Mouse (Mus musculus) cerebellum, adult 18-20 months (tissue): ENCODE results near the gene Adra1d.

Experiments
- DNase-seq, 2 experiments: peaks; one replicate each; pipeline ENCODE4 v3.0.0; 2021

Gene Adra1d

GRCm38 (mm10) chr2:131538341-131538740, 23.7 kb downstream of the Adra1d start:
- no peak for DNase-seq

DNA sequence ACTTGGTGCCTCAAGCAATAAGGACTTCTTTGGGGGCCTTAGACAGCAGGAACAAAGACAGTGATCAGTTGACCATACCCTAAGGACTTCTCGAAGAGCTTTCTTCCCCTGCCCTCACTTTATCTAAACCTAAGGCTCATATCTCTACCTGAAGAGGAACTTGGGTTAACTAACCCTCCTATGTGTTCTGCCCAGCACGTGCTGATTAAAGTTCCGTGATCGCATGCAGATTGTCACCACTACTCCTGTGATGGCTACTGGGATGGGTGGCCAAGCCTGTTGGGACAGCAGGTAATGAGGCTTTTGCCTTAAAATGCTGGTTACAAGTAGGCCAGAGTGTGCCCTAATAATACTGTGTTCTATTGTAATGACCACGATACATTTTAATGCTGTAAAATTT, 26.9 kb downstream of the Adra1d start:
- DNase-seq = no peak

- no peak for DNase-seq
These were observed 30.8 kb downstream of the Adra1d start for GRCm38 (mm10) chr2:131531271-131531670.

- DNase-seq = peak; percentile 51 to 61
These were observed 31.5 kb downstream of the Adra1d start for GRCm38 (mm10) chr2:131530623-131531008.

DNA sequence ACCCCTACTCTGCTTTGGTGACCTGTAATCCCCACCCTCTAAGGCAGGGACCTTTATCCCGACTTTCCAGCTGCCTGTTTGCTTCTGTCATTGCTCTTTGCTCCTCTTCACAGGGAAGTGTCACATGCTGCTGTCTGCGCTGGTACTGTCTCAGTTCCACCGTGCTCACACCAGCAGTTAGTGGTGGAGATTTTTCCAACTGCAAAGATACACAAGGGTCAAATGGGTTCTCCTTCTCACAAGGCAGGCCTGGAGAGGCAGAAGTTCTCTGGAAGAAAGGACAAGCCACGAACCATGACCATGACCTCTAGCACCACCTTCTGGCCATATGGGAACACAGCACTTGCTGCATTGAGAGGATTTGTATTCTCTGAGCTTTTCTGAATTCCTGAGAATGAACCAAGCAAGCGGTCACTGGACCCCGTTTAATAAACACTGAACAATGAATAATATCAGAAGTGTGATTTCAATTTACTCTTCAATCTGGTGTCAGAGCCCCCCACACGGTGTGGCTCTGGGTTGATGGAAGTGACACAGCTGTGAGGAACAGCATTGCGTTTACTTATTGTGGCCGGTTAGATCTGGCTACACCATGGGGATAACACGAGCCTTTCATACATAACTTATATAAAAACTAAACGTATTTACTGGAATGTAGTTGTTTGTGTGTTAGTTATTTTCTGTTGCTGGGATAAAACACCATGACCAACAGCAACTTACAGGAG, 32.0 kb downstream of the Adra1d start:
- peak; percentile 65 to 70 for DNase-seq

- DNase-seq = peak in 1 of 2 experiments; percentile 33
These were observed 35.0 kb downstream of the Adra1d start for GRCm38 (mm10) chr2:131527061-131527460.

DNA sequence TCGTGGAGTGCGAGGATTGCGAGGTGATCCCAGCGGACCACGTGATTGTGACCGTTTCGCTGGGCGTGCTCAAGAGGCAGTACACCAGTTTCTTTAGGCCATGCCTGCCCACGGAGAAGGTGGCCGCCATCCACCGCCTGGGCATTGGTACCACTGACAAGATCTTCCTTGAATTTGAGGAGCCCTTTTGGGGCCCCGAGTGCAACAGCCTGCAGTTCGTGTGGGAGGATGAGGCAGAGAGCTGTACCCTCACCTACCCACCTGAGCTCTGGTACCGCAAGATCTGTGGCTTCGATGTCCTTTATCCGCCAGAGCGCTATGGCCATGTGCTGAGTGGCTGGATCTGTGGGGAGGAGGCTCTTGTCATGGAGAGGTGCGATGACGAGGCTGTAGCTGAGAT, 41.3 kb downstream of the Adra1d start:
- DNase-seq = no peak

- DNase-seq = no peak
These were observed 43.3 kb downstream of the Adra1d start for GRCm38 (mm10) chr2:131518790-131519189.

- DNase-seq = no peak
These were observed 44.5 kb downstream of the Adra1d start for GRCm38 (mm10) chr2:131517550-131517949.

DNA sequence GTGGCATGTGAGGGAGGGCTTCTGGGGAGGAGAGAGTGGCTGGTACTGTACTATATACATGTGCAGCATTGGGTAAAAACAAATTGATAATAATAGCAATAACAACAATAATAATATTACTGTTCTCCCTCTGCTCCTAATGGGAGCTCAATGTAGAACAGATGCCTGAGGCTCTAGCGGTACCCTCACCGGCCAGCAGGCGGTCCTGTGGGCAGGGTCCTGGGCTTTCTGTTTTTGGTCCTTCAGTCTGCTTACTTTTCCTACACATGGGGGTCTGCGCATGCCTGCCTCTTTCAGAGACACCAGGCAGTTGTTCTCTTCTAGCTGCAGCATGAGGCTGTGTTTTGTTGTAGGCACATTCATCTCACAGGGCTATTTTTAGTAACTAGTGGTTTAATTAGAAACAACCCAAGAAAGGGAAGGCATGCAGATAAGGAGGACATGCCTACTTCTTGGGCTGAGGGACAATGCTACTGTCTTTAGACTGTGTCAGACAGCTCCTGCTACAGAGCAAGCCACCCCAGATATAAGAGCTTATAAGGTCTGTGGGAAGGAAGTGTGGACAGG, 47.9 kb downstream of the Adra1d start:
- DNase-seq = no peak

GRCm38 (mm10) chr2:131513477-131513876, 48.6 kb downstream of the Adra1d start:
- no peak for DNase-seq

DNA sequence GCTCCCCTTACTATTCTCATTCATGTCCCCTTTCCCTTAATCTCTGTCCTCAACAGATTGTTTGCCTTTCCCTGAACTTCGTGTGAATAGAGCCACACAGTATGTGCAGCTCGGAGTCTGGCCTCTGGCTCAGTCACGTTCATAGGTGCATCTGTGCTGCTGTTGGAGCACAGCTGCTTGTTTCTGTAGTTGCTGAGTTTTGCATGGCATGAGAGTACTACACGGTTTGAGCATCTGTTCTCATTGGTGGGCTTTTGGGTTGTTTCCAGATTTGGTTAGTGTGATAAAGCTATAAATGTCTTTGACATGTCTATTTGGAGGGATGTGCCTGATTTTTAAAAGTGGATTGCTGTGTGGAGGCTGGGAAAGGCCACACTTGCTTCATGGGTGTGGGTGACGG, 51.6 kb downstream of the Adra1d start:
- no peak for DNase-seq

- DNase-seq = peak; percentile 65 to 67
These were observed 52.3 kb downstream of the Adra1d start for GRCm38 (mm10) chr2:131509671-131510313.

DNA sequence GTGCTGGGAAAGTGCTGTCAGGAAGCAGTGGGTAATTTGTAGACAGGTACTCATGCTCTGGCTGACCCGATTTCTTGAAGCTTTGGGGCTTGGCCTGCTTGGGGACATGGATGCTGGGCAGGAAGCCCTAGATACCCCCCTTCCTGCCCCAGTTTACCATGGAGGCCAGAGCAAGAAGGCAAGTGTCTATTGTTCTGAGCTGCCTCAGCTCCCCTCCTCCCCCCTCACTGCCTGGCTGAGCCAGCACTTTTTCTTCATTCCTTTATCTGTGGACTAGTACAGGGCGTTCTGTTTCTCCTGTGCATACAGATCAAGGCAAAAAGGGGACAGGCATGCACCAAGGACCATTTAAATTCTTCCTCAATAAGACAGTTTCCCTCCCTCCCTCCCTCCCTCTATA, 53.6 kb downstream of the Adra1d start:
- DNase-seq = peak in 1 of 2 experiments; percentile 32

DNA sequence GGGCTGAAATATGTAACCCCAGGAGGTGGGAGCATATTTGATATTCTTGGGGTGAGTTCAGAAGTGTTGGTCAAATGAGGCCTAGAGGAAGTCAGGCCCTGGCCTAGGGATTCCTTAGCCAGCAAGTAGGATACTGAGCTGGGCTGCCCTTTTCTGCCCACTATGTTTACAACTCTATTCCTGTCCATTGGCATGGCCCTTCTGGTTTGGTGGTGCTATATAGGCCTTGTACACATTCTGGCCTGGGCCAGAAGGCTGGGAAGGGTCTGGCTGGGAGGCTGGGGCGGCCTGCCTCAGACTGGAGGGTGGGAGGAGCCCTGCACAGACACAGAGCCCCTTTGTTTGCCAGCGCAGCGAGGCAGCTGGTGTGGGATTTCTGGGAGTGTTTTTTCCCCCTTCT, 55.7 kb downstream of the Adra1d start:
- no peak for DNase-seq

DNA sequence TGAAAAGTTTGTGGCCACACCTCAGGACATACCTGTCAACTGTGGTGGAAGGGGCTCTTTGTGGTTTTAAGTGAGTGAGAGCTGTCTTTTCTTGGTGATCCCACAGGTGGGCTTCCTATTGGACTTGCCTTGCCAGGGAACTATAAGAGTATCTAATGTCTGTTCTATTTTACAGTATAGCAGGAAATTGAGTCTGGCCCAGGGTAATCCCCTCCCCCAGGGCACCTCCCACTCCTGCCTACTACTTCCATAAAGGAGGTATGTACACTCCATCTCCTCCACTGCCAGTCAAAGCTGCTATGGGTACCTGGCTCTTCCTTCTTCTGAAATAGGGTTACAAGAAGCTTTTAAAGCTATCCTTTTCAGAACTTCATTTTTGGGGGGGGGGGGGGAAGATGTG, 56.7 kb downstream of the Adra1d start:
- no peak for DNase-seq

DNA sequence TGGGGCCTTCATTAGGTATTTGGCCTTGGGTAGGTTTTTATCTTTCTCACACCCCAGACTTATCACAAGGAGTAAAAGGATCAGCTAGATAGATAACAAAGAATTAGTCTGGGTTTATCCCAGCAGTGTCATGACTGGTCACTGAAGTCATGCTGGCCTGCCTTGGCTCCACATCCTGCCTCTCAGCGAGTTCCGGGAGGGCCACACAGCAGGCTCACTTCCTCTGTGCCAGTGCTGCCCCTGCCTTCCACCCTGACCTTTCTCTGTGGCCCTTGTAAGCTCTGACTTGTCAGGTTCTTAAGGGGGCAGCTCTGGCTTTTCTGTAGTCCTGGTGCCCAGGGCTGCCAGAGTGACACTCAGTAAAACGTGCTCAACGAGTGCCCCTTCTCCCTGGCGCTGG, 59.5 kb downstream of the Adra1d start:
- no peak for DNase-seq

GRCm38 (mm10) chr2:131501886-131502285, 60.2 kb downstream of the Adra1d start:
- no peak for DNase-seq

GRCm38 (mm10) chr2:131499290-131499845, 62.7 kb downstream of the Adra1d start:
- DNase-seq = no peak

GRCm38 (mm10) chr2:131498219-131498618, 63.9 kb downstream of the Adra1d start:
- DNase-seq = peak; percentile 66 to 67

DNA sequence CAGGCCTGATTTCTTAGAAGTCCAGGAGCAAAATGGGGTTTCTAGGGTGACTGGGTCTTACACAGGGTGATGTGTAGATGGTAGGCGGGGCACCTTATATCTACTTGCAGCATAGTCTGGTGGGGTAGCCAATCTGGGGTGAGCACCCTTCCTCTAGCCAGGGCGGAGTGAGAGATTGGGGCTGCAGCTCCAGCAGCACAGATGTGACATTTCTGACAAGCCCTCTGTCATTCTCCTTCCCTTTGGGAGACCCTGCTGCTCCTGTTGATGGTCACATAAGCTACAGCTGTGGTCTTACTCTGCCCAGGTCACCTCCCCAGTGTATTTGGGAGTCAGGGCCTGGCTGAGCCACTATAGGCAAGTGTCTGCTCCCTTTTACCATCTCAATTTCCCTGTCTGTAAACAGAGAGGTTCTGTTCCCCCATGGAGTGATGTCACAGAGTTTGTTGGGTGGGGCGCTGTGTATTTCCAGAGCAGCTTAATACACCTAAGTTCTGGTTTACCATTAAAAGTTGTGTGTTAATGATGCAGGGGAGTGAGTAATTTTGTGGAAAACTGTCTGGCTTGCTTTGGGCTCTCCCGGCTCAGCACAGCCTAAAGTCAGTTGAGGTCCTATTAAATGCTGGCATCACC, 64.7 kb downstream of the Adra1d start:
- peak in 1 of 2 experiments; percentile 1 for DNase-seq

GRCm38 (mm10) chr2:131496125-131496820, 65.8 kb downstream of the Adra1d start:
- DNase-seq = peak in 1 of 2 experiments; percentile 1
